Mouse (Mus musculus) spleen, adult 2 months (tissue): ENCODE measurements around the gene Prkg1.

ENCODE experiments used
- CTCF ChIP-seq: fragments of 200-500 bp; IDR thresholded peaks from 2 replicates; pipeline ENCODE4 v1.5.1; 2011; ENCODE audit warnings: mild to moderate bottlenecking, inconsistent platforms; ENCODE audit not compliant: insufficient read depth, insufficient read length, insufficient replicate concordance; ENCODE audit errors: extremely low read depth
- POLR2A ChIP-seq: fragments of 200-500 bp; IDR thresholded peaks from 2 replicates; pipeline ENCODE4 v1.6.1; 2011; ENCODE audit warnings: low read depth, low read length, inconsistent platforms

GRCm38 (mm10) chr19:31158944-31159460 lies 605.8 kb downstream of the Prkg1 start:
- TF ChIP-seq POLR2A (no peak), CTCF (no peak)
